Mouse (Mus musculus): Measurements from ENCODE around the gene Slc19a2. TPM values are rescaled to one million over a fixed set of nuclear protein-coding genes. Genes with fewer than 3 reads are reported as not detected.
"Not testable (repeated sequence)": the region's sequence is repeated elsewhere in the genome, so short reads cannot be mapped to it uniquely, and the experiment has no call there.

The Slc19a2 gene
- polyA plus RNA-seq, 1 experiment from 2014 or later: 32.5 TPM

- no peak overlapping the region; the same call in 1 of the 2 replicates for H3K4me3 ChIP-seq (ENCODE audit: low read depth, low read length)
- 23% methylated on average over 15 of the region's 15 CpGs for WGBS (ENCODE audit: insufficient replicate concordance)
- no peaks in the 10 kb centered on the region for H3K27me3 ChIP-seq (ENCODE audit: control insufficient read depth, insufficient read depth, low read depth, low read length)
- ATAC-seq (ENCODE audit: low read depth): no peak
- no peak overlapping the region for H3K9ac ChIP-seq (ENCODE audit: low read depth, low read length)
- H3K4me1 ChIP-seq (ENCODE audit: control insufficient read depth, low read depth, low read length): no peaks in the 10 kb centered on the region
- no peak overlapping the region for H3K27ac ChIP-seq (ENCODE audit: low read length)
- H3K9me3 ChIP-seq (replicated peaks; ENCODE audit: control insufficient read depth, low read length): no peaks in the 10 kb centered on the region
- H3K36me3 ChIP-seq (ENCODE audit: control insufficient read depth, insufficient read depth): no peaks in the 10 kb centered on the region; the same call in 1 of the 2 replicates
- peak overlapping the region; percentile 15; the same call in 1 of the 2 replicates for H3K4me2 ChIP-seq (ENCODE audit: low read depth, low read length)
These were observed 30.8 kb upstream of the Slc19a2 start for GRCm38 (mm10) chr1:164217791-164218685.

- no peak overlapping the region for H3K4me2 ChIP-seq (ENCODE audit: low read depth, low read length)
- H3K36me3 ChIP-seq (ENCODE audit: control insufficient read depth, insufficient read depth): no peaks in the 10 kb centered on the region; the same call in 1 of the 2 replicates
- H3K4me3 ChIP-seq (ENCODE audit: low read depth, low read length): no peak overlapping the region
- no peak overlapping the region for H3K27ac ChIP-seq (ENCODE audit: low read length)
- no peaks in the 10 kb centered on the region for H3K4me1 ChIP-seq (ENCODE audit: control insufficient read depth, low read depth, low read length)
- 69% methylated on average over 4 of the region's 4 CpGs for WGBS (ENCODE audit: insufficient replicate concordance)
- H3K27me3 ChIP-seq (ENCODE audit: control insufficient read depth, insufficient read depth, low read depth, low read length): no peaks in the 10 kb centered on the region
- H3K9ac ChIP-seq (ENCODE audit: low read depth, low read length): no peak overlapping the region
- H3K9me3 ChIP-seq (replicated peaks; ENCODE audit: control insufficient read depth, low read length): no peaks in the 10 kb centered on the region
- ATAC-seq (ENCODE audit: low read depth): no peak
These were observed 28.6 kb upstream of the Slc19a2 start for GRCm38 (mm10) chr1:164220261-164220660.

GRCm38 (mm10) chr1:164223089-164223488 is 25.8 kb upstream of the Slc19a2 start:
- Histone ChIP-seq H3K4me1 (ENCODE audit: control insufficient read depth, low read depth, low read length) (no peaks in the 10 kb centered on the region), H3K9me3 (replicated peaks; ENCODE audit: control insufficient read depth, low read length) (no peaks in the 10 kb centered on the region), H3K27me3 (ENCODE audit: control insufficient read depth, insufficient read depth, low read depth, low read length) (no peaks in the 10 kb centered on the region), H3K4me3 (ENCODE audit: low read depth, low read length) (no peak overlapping the region), H3K9ac (ENCODE audit: low read depth, low read length) (no peak overlapping the region), H3K4me2 (ENCODE audit: low read depth, low read length) (no peak overlapping the region), H3K27ac (ENCODE audit: low read length) (no peak overlapping the region), H3K36me3 (ENCODE audit: control insufficient read depth, insufficient read depth) (no peaks in the 10 kb centered on the region; the same call in 1 of the 2 replicates)
- no peak for ATAC-seq (ENCODE audit: low read depth)

GRCm38 (mm10) chr1:164231937-164232570 is 16.8 kb upstream of the Slc19a2 start:
- not testable (repeated sequence) for H3K4me1 ChIP-seq (ENCODE audit: control insufficient read depth, low read depth, low read length); H3K4me2 ChIP-seq (ENCODE audit: low read depth, low read length); ATAC-seq (ENCODE audit: low read depth); H3K27ac ChIP-seq (ENCODE audit: low read length); H3K9ac ChIP-seq (ENCODE audit: low read depth, low read length); H3K4me3 ChIP-seq (ENCODE audit: low read depth, low read length); H3K27me3 ChIP-seq (ENCODE audit: control insufficient read depth, insufficient read depth, low read depth, low read length); H3K9me3 ChIP-seq (replicated peaks; ENCODE audit: control insufficient read depth, low read length); H3K36me3 ChIP-seq (ENCODE audit: control insufficient read depth, insufficient read depth)
- WGBS (ENCODE audit: insufficient replicate concordance): 81% methylated on average over 2 of the region's 4 CpGs

- H3K27ac ChIP-seq (ENCODE audit: low read length): no peak overlapping the region
- H3K9ac ChIP-seq (ENCODE audit: low read depth, low read length): no peak overlapping the region
- no peak overlapping the region for H3K4me3 ChIP-seq (ENCODE audit: low read depth, low read length)
- no peak overlapping the region for H3K4me2 ChIP-seq (ENCODE audit: low read depth, low read length)
- H3K36me3 ChIP-seq (ENCODE audit: control insufficient read depth, insufficient read depth): no peaks in the 10 kb centered on the region
- H3K9me3 ChIP-seq (replicated peaks; ENCODE audit: control insufficient read depth, low read length): no peaks in the 10 kb centered on the region
- WGBS (ENCODE audit: insufficient replicate concordance): 48% methylated on average over 1 of the region's 1 CpGs
- no peaks in the 10 kb centered on the region for H3K4me1 ChIP-seq (ENCODE audit: control insufficient read depth, low read depth, low read length)
- no peak for ATAC-seq (ENCODE audit: low read depth)
- H3K27me3 ChIP-seq (ENCODE audit: control insufficient read depth, insufficient read depth, low read depth, low read length): no peaks in the 10 kb centered on the region
These were observed 15.4 kb upstream of the Slc19a2 start for GRCm38 (mm10) chr1:164233447-164233846.

- ATAC-seq (ENCODE audit: low read depth): peak; percentile 84
- Histone ChIP-seq H3K27me3 (ENCODE audit: control insufficient read depth, insufficient read depth, low read depth, low read length) (no peaks in the 10 kb centered on the region), H3K27ac (ENCODE audit: low read length) (no peak overlapping the region), H3K36me3 (ENCODE audit: control insufficient read depth, insufficient read depth) (no peaks in the 10 kb centered on the region), H3K4me1 (ENCODE audit: control insufficient read depth, low read depth, low read length) (no peaks in the 10 kb centered on the region), H3K9me3 (replicated peaks; ENCODE audit: control insufficient read depth, low read length) (no peaks in the 10 kb centered on the region), H3K9ac (ENCODE audit: low read depth, low read length) (no peak overlapping the region), H3K4me2 (ENCODE audit: low read depth, low read length) (no peak overlapping the region), H3K4me3 (ENCODE audit: low read depth, low read length) (no peak overlapping the region)
- WGBS (ENCODE audit: insufficient replicate concordance): 47% methylated on average over 7 of the region's 7 CpGs
These were observed 13.8 kb upstream of the Slc19a2 start for GRCm38 (mm10) chr1:164235078-164235477.

- no peaks in the 10 kb centered on the region for H3K4me1 ChIP-seq (ENCODE audit: control insufficient read depth, low read depth, low read length)
- H3K4me3 ChIP-seq (ENCODE audit: low read depth, low read length): no peak overlapping the region
- H3K4me2 ChIP-seq (ENCODE audit: low read depth, low read length): no peak overlapping the region
- H3K9ac ChIP-seq (ENCODE audit: low read depth, low read length): no peak overlapping the region
- no peak for ATAC-seq (ENCODE audit: low read depth)
- no peaks in the 10 kb centered on the region for H3K27me3 ChIP-seq (ENCODE audit: control insufficient read depth, insufficient read depth, low read depth, low read length)
- no peaks in the 10 kb centered on the region for H3K9me3 ChIP-seq (replicated peaks; ENCODE audit: control insufficient read depth, low read length)
- no peak overlapping the region for H3K27ac ChIP-seq (ENCODE audit: low read length)
- no peaks in the 10 kb centered on the region for H3K36me3 ChIP-seq (ENCODE audit: control insufficient read depth, insufficient read depth)
- 47% methylated on average over 7 of the region's 7 CpGs for WGBS (ENCODE audit: insufficient replicate concordance)
These were observed 12.8 kb upstream of the Slc19a2 start for GRCm38 (mm10) chr1:164236078-164236477.

- ATAC-seq (ENCODE audit: low read depth): no peak
- H3K27ac ChIP-seq (ENCODE audit: low read length): no peak overlapping the region
- H3K27me3 ChIP-seq (ENCODE audit: control insufficient read depth, insufficient read depth, low read depth, low read length): no peaks in the 10 kb centered on the region
- H3K9ac ChIP-seq (ENCODE audit: low read depth, low read length): no peak overlapping the region
- H3K9me3 ChIP-seq (replicated peaks; ENCODE audit: control insufficient read depth, low read length): no peaks in the 10 kb centered on the region
- no peak overlapping the region for H3K4me2 ChIP-seq (ENCODE audit: low read depth, low read length)
- WGBS (ENCODE audit: insufficient replicate concordance): 58% methylated on average over 2 of the region's 2 CpGs
- no peaks in the 10 kb centered on the region for H3K36me3 ChIP-seq (ENCODE audit: control insufficient read depth, insufficient read depth)
- H3K4me3 ChIP-seq (ENCODE audit: low read depth, low read length): no peak overlapping the region
- no peaks in the 10 kb centered on the region for H3K4me1 ChIP-seq (ENCODE audit: control insufficient read depth, low read depth, low read length)
These were observed 7.4 kb upstream of the Slc19a2 start for GRCm38 (mm10) chr1:164241494-164241893.

- no peaks in the 10 kb centered on the region for H3K9me3 ChIP-seq (replicated peaks; ENCODE audit: control insufficient read depth, low read length)
- no peak overlapping the region for H3K4me2 ChIP-seq (ENCODE audit: low read depth, low read length)
- H3K4me1 ChIP-seq (ENCODE audit: control insufficient read depth, low read depth, low read length): peaks cover 4% of the 10 kb centered on the region
- H3K4me3 ChIP-seq (ENCODE audit: low read depth, low read length): no peak overlapping the region
- no peak overlapping the region for H3K9ac ChIP-seq (ENCODE audit: low read depth, low read length)
- no peaks in the 10 kb centered on the region for H3K27me3 ChIP-seq (ENCODE audit: control insufficient read depth, insufficient read depth, low read depth, low read length)
- H3K36me3 ChIP-seq (ENCODE audit: control insufficient read depth, insufficient read depth): no peaks in the 10 kb centered on the region
- ATAC-seq (ENCODE audit: low read depth): no peak
- no peak overlapping the region for H3K27ac ChIP-seq (ENCODE audit: low read length)
- WGBS (ENCODE audit: insufficient replicate concordance): 61% methylated on average over 8 of the region's 8 CpGs
These were observed 6.0 kb upstream of the Slc19a2 start for GRCm38 (mm10) chr1:164242809-164243208.
